Mouse (Mus musculus) CH12.LX (cell line): ENCODE measurements around the gene Rplp2. TPM values are rescaled to one million over a fixed set of nuclear protein-coding genes. Genes with fewer than 3 reads are reported as not detected.

Source experiments
- DNase-seq: peaks from one replicate; pipeline ENCODE4 v3.0.0-alpha.2; 2013; ENCODE audit errors: extremely low read depth
- H3K27ac ChIP-seq: 2 replicates; pipeline ENCODE4 v1.5.1; 2012; ENCODE audit warnings: low read depth, mild to moderate bottlenecking, control low read depth, moderate library complexity; ENCODE audit not compliant: insufficient read depth
- H3K27me3 ChIP-seq: replicated peaks from 2 replicates; pipeline ENCODE3; 2012; ENCODE audit warnings: inconsistent platforms
- H3K36me3 ChIP-seq, 2 experiments: replicated peaks in 1 of 2; 2 replicates each; pipeline versions ENCODE3 to v1.6.1; 2012; ENCODE audit warnings: inconsistent platforms in 1 of 2, low read length in 1 of 2, mild to moderate bottlenecking in 1 of 2, mixed read lengths in 1 of 2, moderate library complexity in 1 of 2; ENCODE audit not compliant: control insufficient read depth in 1 of 2, insufficient read depth in 1 of 2
- H3K4me1 ChIP-seq, 2 experiments: 2 replicates each; pipeline ENCODE4 v1.6.1; 2012; ENCODE audit warnings: inconsistent platforms in 1 of 2, moderate library complexity in 1 of 2; ENCODE audit not compliant: insufficient read depth in 2 of 2, control insufficient read depth in 1 of 2
- H3K4me2 ChIP-seq: 2 replicates; pipeline ENCODE4 v1.6.1; 2012; ENCODE audit warnings: low read depth, mild to moderate bottlenecking, control low read depth; ENCODE audit not compliant: poor library complexity, insufficient read depth, severe bottlenecking
- H3K4me3 ChIP-seq, 3 experiments: fragments of 150-350 bp in 1 of 3; sonication (generic) in 1 of 3; replicated peaks in 1 of 3; 2 replicates each; pipeline versions ENCODE3 to v1.5.1; 2011 to 2012; ENCODE audit warnings: low read depth in 2 of 3, low read length in 2 of 3, mild to moderate bottlenecking in 2 of 3, moderate library complexity in 2 of 3, control low read depth in 1 of 3, improper control_type of control experiment in 1 of 3, inconsistent platforms in 1 of 3, mixed read lengths in 1 of 3; ENCODE audit not compliant: poor library complexity in 1 of 3
- H3K79me2 ChIP-seq: replicated peaks from 2 replicates; pipeline ENCODE4 v1.6.1; 2012; ENCODE audit warnings: mild to moderate bottlenecking, moderate library complexity; ENCODE audit not compliant: control insufficient read depth, poor library complexity, insufficient read depth, severe bottlenecking; ENCODE audit errors: extremely low read depth
- H3K9ac ChIP-seq: 2 replicates; pipeline ENCODE4 v1.6.1; 2012; ENCODE audit warnings: low read depth, mild to moderate bottlenecking, control low read depth, moderate library complexity; ENCODE audit not compliant: insufficient read depth
- H3K9me3 ChIP-seq: replicated peaks from 2 replicates; pipeline ENCODE3; 2012; ENCODE audit warnings: low read length, inconsistent platforms, mixed read lengths
- BHLHE40 ChIP-seq: IDR thresholded peaks from 2 replicates; pipeline ENCODE4 v1.6.1; 2011; ENCODE audit warnings: mild to moderate bottlenecking, low read depth, low read length, improper control_type of control experiment
- CHD1 ChIP-seq: IDR thresholded peaks from 2 replicates; pipeline ENCODE4 v1.6.1; 2012; ENCODE audit warnings: low read depth, low read length, improper control_type of control experiment, inconsistent platforms
- CHD2 ChIP-seq: IDR thresholded peaks from 2 replicates; pipeline ENCODE4 v1.6.1; 2011; ENCODE audit warnings: low read length, improper control_type of control experiment
- CTCF ChIP-seq, 2 experiments: IDR thresholded peaks in 1 of 2; conservative IDR thresholded peaks in 1 of 2; 2 replicates each; pipeline ENCODE4 v1.5.1; 2011 to 2012; ENCODE audit warnings: low read depth in 2 of 2, low read length in 2 of 2, improper control_type of control experiment in 1 of 2, inconsistent platforms in 1 of 2, mild to moderate bottlenecking in 1 of 2, moderate library complexity in 1 of 2
- E2F4 ChIP-seq: IDR thresholded peaks from 2 replicates; pipeline ENCODE4 v1.6.1; 2011; ENCODE audit warnings: low read depth, low read length, improper control_type of control experiment; ENCODE audit not compliant: insufficient replicate concordance
- ELF1 ChIP-seq: IDR thresholded peaks from 2 replicates; pipeline ENCODE4 v1.6.1; 2014; ENCODE audit warnings: low read depth, mild to moderate bottlenecking, inconsistent platforms, low read length, improper control_type of control experiment
- EP300 ChIP-seq: IDR thresholded peaks from 2 replicates; pipeline ENCODE4 v1.6.1; 2011; ENCODE audit warnings: low read length, improper control_type of control experiment
- HCFC1 ChIP-seq: IDR thresholded peaks from 2 replicates; pipeline ENCODE4 v1.6.1; 2012; ENCODE audit warnings: low read depth, mild to moderate bottlenecking, inconsistent platforms, low read length, improper control_type of control experiment
- IRF4 ChIP-seq: IDR thresholded peaks from 2 replicates; pipeline ENCODE4 v1.6.1; 2014; ENCODE audit warnings: low read depth, mild to moderate bottlenecking, inconsistent platforms, low read length, improper control_type of control experiment
- JUN ChIP-seq: IDR thresholded peaks from 2 replicates; pipeline ENCODE4 v1.6.1; 2011; ENCODE audit warnings: low read depth, mild to moderate bottlenecking, low read length, improper control_type of control experiment, moderate library complexity; ENCODE audit not compliant: insufficient read depth
- JUND ChIP-seq: conservative IDR thresholded peaks from 2 replicates; pipeline ENCODE4 v1.6.1; 2011; ENCODE audit warnings: low read depth, low read length, improper control_type of control experiment
- KAT2A ChIP-seq: IDR thresholded peaks from 2 replicates; pipeline ENCODE4 v1.6.1; 2012; ENCODE audit warnings: low read length, improper control_type of control experiment, inconsistent platforms; ENCODE audit not compliant: insufficient replicate concordance
- MAFK ChIP-seq: IDR thresholded peaks from 2 replicates; pipeline ENCODE4 v1.6.1; 2011; ENCODE audit warnings: low read length, improper control_type of control experiment; ENCODE audit not compliant: insufficient replicate concordance
- MAX ChIP-seq: IDR thresholded peaks from 2 replicates; pipeline ENCODE4 v1.6.1; 2011; ENCODE audit warnings: low read length, improper control_type of control experiment
- MAZ ChIP-seq: IDR thresholded peaks from 2 replicates; pipeline ENCODE4 v1.6.1; 2012; ENCODE audit warnings: low read depth, mild to moderate bottlenecking, inconsistent platforms, low read length, improper control_type of control experiment, moderate library complexity
- MEF2A ChIP-seq: IDR thresholded peaks from 2 replicates; pipeline ENCODE4 v1.6.1; 2014; ENCODE audit warnings: low read depth, mild to moderate bottlenecking, inconsistent platforms, low read length, improper control_type of control experiment, borderline replicate concordance
- MXI1 ChIP-seq: IDR thresholded peaks from 2 replicates; pipeline ENCODE4 v1.6.1; 2011; ENCODE audit warnings: mild to moderate bottlenecking, low read depth, low read length, improper control_type of control experiment
- MYC ChIP-seq: IDR thresholded peaks from 2 replicates; pipeline ENCODE4 v1.6.1; 2011; ENCODE audit warnings: low read depth, mild to moderate bottlenecking, improper control_type of control experiment, low read length
- NRF1 ChIP-seq: IDR thresholded peaks from 2 replicates; pipeline ENCODE4 v1.6.1; 2014; ENCODE audit warnings: low read depth, mild to moderate bottlenecking, inconsistent platforms, low read length, improper control_type of control experiment, moderate library complexity
- PAX5 ChIP-seq: IDR thresholded peaks from 2 replicates; pipeline ENCODE4 v1.6.1; 2012; ENCODE audit warnings: low read length, inconsistent platforms, mixed read lengths
- POLR2A ChIP-seq: IDR thresholded peaks from 2 replicates; pipeline ENCODE4 v1.6.1; 2011; ENCODE audit warnings: low read depth, mild to moderate bottlenecking, improper control_type of control experiment, low read length
- RCOR1 ChIP-seq: conservative IDR thresholded peaks from 2 replicates; pipeline ENCODE4 v1.6.1; 2012; ENCODE audit warnings: low read depth, mild to moderate bottlenecking, inconsistent platforms, low read length, improper control_type of control experiment
- SIN3A ChIP-seq: IDR thresholded peaks from 2 replicates; pipeline ENCODE4 v1.6.1; 2012; ENCODE audit warnings: low read length, improper control_type of control experiment, inconsistent platforms
- SMC3 ChIP-seq: IDR thresholded peaks from 2 replicates; pipeline ENCODE4 v1.6.1; 2011; ENCODE audit warnings: low read depth, low read length, improper control_type of control experiment
- TBP ChIP-seq: conservative IDR thresholded peaks from 2 replicates; pipeline ENCODE4 v1.6.1; 2011; ENCODE audit warnings: low read depth, low read length, improper control_type of control experiment
- TCF12 ChIP-seq: IDR thresholded peaks from 2 replicates; pipeline ENCODE4 v1.6.1; 2014; ENCODE audit warnings: low read depth, mild to moderate bottlenecking, inconsistent platforms, low read length, improper control_type of control experiment
- UBTF ChIP-seq: IDR thresholded peaks from 2 replicates; pipeline ENCODE4 v1.6.1; 2012; ENCODE audit warnings: low read depth, mild to moderate bottlenecking, inconsistent platforms, low read length, improper control_type of control experiment, moderate library complexity
- USF1 ChIP-seq: IDR thresholded peaks from 2 replicates; pipeline ENCODE4 v1.6.1; 2014; ENCODE audit warnings: low read depth, mild to moderate bottlenecking, inconsistent platforms, low read length, improper control_type of control experiment
- ZC3H11A ChIP-seq: IDR thresholded peaks from 2 replicates; pipeline ENCODE4 v1.6.1; 2012; ENCODE audit warnings: low read depth, mild to moderate bottlenecking, inconsistent platforms, low read length, improper control_type of control experiment
- ZKSCAN1 ChIP-seq: IDR thresholded peaks from 2 replicates; pipeline ENCODE4 v1.6.1; 2012; ENCODE audit warnings: low read depth, inconsistent platforms, low read length, improper control_type of control experiment, borderline replicate concordance
- ZMIZ1 ChIP-seq: IDR thresholded peaks from 2 replicates; pipeline ENCODE4 v1.6.1; 2012; ENCODE audit warnings: low read depth, mild to moderate bottlenecking, inconsistent platforms, low read length, improper control_type of control experiment
- dilution Hi-C: fragments of 300-500 bp; cut with MboI; formaldehyde crosslinking; loops from 2 replicates; pipeline ENCODE4 v1.14.3; 2020; ENCODE audit warnings: low sequenced_read_pairs; ENCODE audit not compliant: extremely low pct_unique_long_range_greater_than_20kb, extremely low pct_ligation_motif_present
- in situ Hi-C: fragments of 300-500 bp; cut with MboI; formaldehyde crosslinking; loops from 3 replicates; pipeline ENCODE4 v1.14.3; 2019; ENCODE audit warnings: low sequenced_read_pairs, low pct_ligation_motif_present, low pct_unique_long_range_greater_than_20kb, mixed read lengths
- polyA plus RNA-seq: library from polyadenylated mRNA; unstranded; fragments of >175 nt; gene quantifications from 2 replicates; pipeline ENCODE4 v1.2.1, GENCODE M21; 2012; ENCODE audit warnings: low read depth; ENCODE audit not compliant: insufficient read length
- total RNA-seq, 2 experiments: library from RNA; depleted of rRNA; stranded (reverse); fragments of 300-350 nt in 1 of 2; fragments of >200 nt in 1 of 2; gene quantifications; 2 replicates each; pipeline ENCODE4 v1.2.3; 2012 to 2014

Gene Rplp2
- total and polyA plus RNA-seq, 3 experiments, result 791 to 3,416 (median 2,025) TPM

GRCm38 (mm10) chr7:141466607-141467148 is 19.5 kb downstream of the Rplp2 start:
- peak overlapping the region; percentile 66; the same call in 1 of the 2 replicates for H3K9ac ChIP-seq
- no peaks in the 10 kb centered on the region for H3K27me3 ChIP-seq
- no peaks in the 10 kb centered on the region for H3K9me3 ChIP-seq
- no peak for TF ChIP-seq ZC3H11A
- no peak for TF ChIP-seq MEF2A
- peaks cover 19 to 28% of the 10 kb centered on the region in 2 experiments for H3K36me3 ChIP-seq
- peak overlapping the region; percentile 67 to 84 (median 79) for H3K4me3 ChIP-seq
- DNase-seq, result no peak
- peak overlapping the region; percentile 44 for H3K4me2 ChIP-seq
- dilution Hi-C loops (no loop called here), in situ Hi-C loops (no loop called here)
- peak overlapping the region; percentile 29; the same call in 1 of the 2 replicates for H3K27ac ChIP-seq
- H3K79me2 ChIP-seq, result no peaks in the 10 kb centered on the region
- H3K4me1 ChIP-seq, result peaks cover 26 to 51% of the 10 kb centered on the region in 2 experiments

DNA sequence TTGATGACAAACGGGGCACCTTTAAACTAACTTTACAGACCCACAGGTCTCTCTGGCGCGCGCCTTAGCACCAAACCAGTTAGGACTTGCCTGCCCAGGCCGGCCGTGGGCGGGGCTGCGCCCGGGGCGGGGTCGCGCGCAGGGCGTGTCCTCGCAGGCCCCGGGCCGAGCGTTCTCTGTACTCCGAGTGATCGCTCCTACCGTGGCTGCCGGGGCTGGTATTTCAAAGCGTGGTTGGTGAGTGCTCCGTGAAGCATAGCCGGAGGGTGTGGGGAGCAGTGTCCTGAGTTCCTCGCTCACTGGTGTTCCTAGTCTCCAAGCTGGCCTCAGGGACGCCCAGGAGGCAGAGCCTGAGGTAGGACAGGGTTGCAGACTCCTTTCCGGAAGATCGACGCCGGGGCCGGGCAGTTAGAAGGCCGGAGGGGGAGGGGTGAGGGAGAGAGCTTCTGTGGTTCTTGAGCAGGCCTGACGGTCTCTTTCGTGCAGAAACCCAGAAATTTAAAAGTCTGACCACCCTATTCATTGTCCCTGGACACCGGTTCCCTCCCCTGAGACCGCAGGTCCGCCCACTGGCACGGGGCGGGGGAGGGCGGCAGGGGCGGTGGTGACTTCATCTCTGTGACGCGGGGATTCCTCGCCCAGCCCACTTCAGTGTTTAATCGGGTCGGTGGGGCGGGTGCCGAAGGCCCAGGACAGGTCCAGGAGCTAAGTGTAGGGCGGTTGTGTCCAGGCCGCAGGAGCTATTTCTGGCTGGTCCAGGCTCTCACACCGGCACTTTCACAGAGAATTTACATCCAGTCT is 20.3 kb downstream of the Rplp2 start, which contains the start of gene Cd151:
Gene Cd151 (plus strand): TSS at position 163 of the 801 bp plus-strand sequence.
- H3K27ac ChIP-seq, result peak within 1 kb of the TSS; percentile 48
- peak within 1 kb of the TSS; percentile 66 for H3K9ac ChIP-seq
- H3K4me2 ChIP-seq, result peak within 1 kb of the TSS; percentile 97
- peaks cover 26 to 49% of the 10 kb centered on the region in 2 experiments for H3K4me1 ChIP-seq
- no peaks in the 10 kb centered on the region for H3K27me3 ChIP-seq
- dilution Hi-C loops (no loop called here), in situ Hi-C loops (no loop called here)
- H3K4me3 ChIP-seq, result peak within 1 kb of the TSS; percentile 67 to 84 (median 79)
- peaks cover 22 to 34% of the 10 kb centered on the region in 2 experiments for H3K36me3 ChIP-seq
- H3K9me3 ChIP-seq, result no peaks in the 10 kb centered on the region
- peak; percentile 77 for DNase-seq
- H3K79me2 ChIP-seq, result no peaks in the 10 kb centered on the region
- TF ChIP-seq MXI1, result no peak
- no peak for TF ChIP-seq PAX5
- no peak for TF ChIP-seq SMC3
- no peak; the same call in none of the 2 replicates for TF ChIP-seq ZMIZ1
- TF ChIP-seq E2F4, result no peak
- TF ChIP-seq KAT2A, result no peak
- TF ChIP-seq MAFK, result no peak
- peak; percentile 86 for TF ChIP-seq BHLHE40
- TF ChIP-seq MAZ, result peak; percentile 73; the same call in 1 of the 2 replicates
- TF ChIP-seq ELF1, result peak; percentile 54; the same call in 1 of the 2 replicates
- TF ChIP-seq TBP, result no peak
- no peak for TF ChIP-seq IRF4
- no peak for TF ChIP-seq JUN
- TF ChIP-seq UBTF, result no peak
- no peak for TF ChIP-seq MEF2A
- peak; percentile 9; the same call in 1 of the 2 replicates for TF ChIP-seq SIN3A
- peak; percentile 23 for TF ChIP-seq HCFC1
- no peak for TF ChIP-seq RCOR1
- TF ChIP-seq USF1, result no peak
- TF ChIP-seq MYC, result no peak
- peak; percentile 48; the same call in 1 of the 2 replicates for TF ChIP-seq TCF12
- TF ChIP-seq MAX, result no peak
- peak; percentile 84 for TF ChIP-seq POLR2A
- no peak for TF ChIP-seq ZKSCAN1
- TF ChIP-seq EP300, result no peak; the same call in 1 of the 2 replicates
- TF ChIP-seq CTCF (conservative IDR thresholded peaks at IDR 0.05 in 1 of 2, IDR thresholded peaks at IDR 0.05 in 1 of 2; ENCODE audit: low read depth in 2 of 2, low read length in 2 of 2), result no peak
- TF ChIP-seq CHD2, result peak; percentile 38; the same call in 1 of the 2 replicates
- TF ChIP-seq CHD1, result peak; percentile 83; the same call in 1 of the 2 replicates
- TF ChIP-seq JUND, result no peak
- peak; percentile 57 for TF ChIP-seq NRF1
